Mouse (Mus musculus): ENCODE measurements around the gene Capn15. TPM values are rescaled to one million over a fixed set of nuclear protein-coding genes. Genes with fewer than 3 reads are reported as not detected.

The Capn15 gene
- polyA plus RNA-seq, 1 experiment, result 7.2 TPM

DNA sequence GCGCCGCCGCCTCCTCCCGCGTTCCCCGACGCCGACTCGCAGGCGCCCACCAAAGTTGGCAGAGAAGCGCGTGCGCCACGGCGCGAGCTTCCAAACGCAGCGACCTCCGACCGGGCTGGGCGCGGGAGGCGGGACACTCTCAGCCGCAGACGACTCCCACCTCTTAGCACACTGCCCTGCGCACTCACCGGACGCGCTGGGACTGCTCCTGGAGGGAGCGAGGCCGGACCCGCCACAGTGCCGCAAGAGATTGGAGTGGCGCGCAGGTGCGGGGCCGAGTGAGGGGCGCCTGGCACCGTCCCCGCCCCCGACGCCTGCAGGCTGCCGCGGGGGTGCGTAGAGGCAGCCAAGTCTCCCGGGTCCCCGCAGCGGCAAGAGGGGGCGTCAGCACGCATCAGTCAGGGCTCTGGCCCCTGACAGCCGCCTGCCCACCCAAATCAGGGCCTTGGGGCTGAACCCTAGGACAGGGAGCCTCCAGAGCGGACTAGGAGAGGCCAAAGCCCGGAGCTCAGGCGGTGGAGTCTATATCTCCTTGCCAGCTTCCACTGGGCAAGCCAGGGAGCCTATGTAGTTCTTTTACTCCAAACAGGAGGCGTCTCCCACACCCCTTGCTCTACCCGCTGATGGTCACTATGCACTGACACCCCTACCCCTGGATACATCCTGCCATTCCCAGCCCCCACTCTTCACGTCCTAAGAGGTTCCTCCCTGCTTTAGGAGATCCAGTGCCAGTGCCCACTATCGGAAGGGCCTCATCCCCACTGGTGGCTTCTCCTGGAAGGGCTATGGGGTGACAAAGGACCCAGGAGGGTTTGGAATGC is 33.6 kb downstream of the Capn15 start, which contains the start of gene A930017K11Rik:
Gene A930017K11Rik (minus strand): TSS at position 763 of the 821 bp plus-strand sequence.
- no peaks in the 10 kb centered on the region for H3K79me2 ChIP-seq (ENCODE audit: control insufficient read depth, insufficient read depth)
- peaks cover 47% of the 10 kb centered on the region for H3K27me3 ChIP-seq (ENCODE audit: control insufficient read depth, insufficient read depth, insufficient read length)
- H3K36me3 ChIP-seq (ENCODE audit: control insufficient read depth, insufficient read depth), result no peaks in the 10 kb centered on the region
- no peak within 1 kb of the TSS for H3K4me3 ChIP-seq
- H3K4me2 ChIP-seq (ENCODE audit: low read depth), result peak within 1 kb of the TSS; percentile 36
- TF ChIP-seq TCF12 (IDR thresholded peaks at IDR 0.05; ENCODE audit: insufficient read depth, poor library complexity, severe bottlenecking) (no peak), SRF (IDR thresholded peaks at IDR 0.05; ENCODE audit: control insufficient read depth, insufficient read length, low read depth) (no peak), MYOD1 (IDR thresholded peaks at IDR 0.05; ENCODE audit: control insufficient read depth in 1 of 3, insufficient read length in 2 of 3, low read depth in 2 of 3) (no peak)
- no peak within 1 kb of the TSS for H3ac ChIP-seq (ENCODE audit: control insufficient read depth, insufficient read length)

DNA sequence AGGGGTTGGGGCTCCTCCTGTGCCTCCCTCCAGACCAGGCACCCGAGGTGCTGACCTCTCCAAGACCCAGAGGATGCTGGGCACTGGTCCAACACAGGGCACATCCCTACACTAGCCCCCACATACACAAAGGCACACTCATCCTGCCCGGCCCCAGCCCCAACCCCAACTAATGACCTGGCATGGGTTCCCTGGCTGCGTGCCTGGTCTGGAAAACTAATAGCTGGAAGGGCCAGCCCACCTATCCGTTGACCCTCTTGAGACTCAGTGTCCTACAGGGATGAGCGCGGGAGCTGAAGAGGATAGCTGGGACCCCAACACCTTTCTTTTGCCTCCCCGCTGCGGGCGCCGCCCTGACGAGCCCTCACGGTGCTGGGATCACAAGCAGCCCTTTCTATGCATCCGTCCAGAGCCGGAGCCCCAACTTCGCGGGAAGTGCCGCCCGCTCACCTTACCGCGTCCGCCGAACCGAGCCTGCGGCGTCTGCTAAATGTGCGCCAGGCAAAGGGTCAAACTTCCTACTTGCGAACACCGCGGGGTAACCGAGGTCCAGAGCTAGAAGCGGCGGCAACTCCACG is 34.3 kb downstream of the Capn15 start:
- Histone ChIP-seq H3ac (ENCODE audit: control insufficient read depth, insufficient read length) (no peak overlapping the region), H3K79me2 (ENCODE audit: control insufficient read depth, insufficient read depth) (no peaks in the 10 kb centered on the region), H3K4me3 (no peak overlapping the region), H3K36me3 (ENCODE audit: control insufficient read depth, insufficient read depth) (no peaks in the 10 kb centered on the region), H3K4me2 (ENCODE audit: low read depth) (peak overlapping the region; percentile 36), H3K27me3 (ENCODE audit: control insufficient read depth, insufficient read depth, insufficient read length) (peaks cover 53% of the 10 kb centered on the region)
- no peak for TF ChIP-seq REST (IDR thresholded peaks at IDR 0.05; ENCODE audit: insufficient read depth, insufficient read length)
- TF ChIP-seq E2F4 (IDR thresholded peaks at IDR 0.05; ENCODE audit: insufficient read depth), result no peak
- TF ChIP-seq MYOD1 (IDR thresholded peaks at IDR 0.05; ENCODE audit: control insufficient read depth in 1 of 3, insufficient read length in 2 of 3, low read depth in 2 of 3), result no peak
- no peak for TF ChIP-seq TCF3 (IDR thresholded peaks at IDR 0.05; ENCODE audit: insufficient read length, low read depth)
- TF ChIP-seq SRF (IDR thresholded peaks at IDR 0.05; ENCODE audit: control insufficient read depth, insufficient read length, low read depth), result no peak
- TF ChIP-seq CEBPB (IDR thresholded peaks at IDR 0.05; ENCODE audit: insufficient read depth, poor library complexity, severe bottlenecking), result no peak
- TF ChIP-seq MYOG (IDR thresholded peaks at IDR 0.05; ENCODE audit: control insufficient read depth in 1 of 3, insufficient read depth in 1 of 3, insufficient read length in 2 of 3, low read depth in 2 of 3), result no peak
- TF ChIP-seq POLR2A (IDR thresholded peaks at IDR 0.05; ENCODE audit: insufficient read length, low read depth), result no peak
- TF ChIP-seq POLR2AphosphoS2 (IDR thresholded peaks at IDR 0.05; ENCODE audit: insufficient read length, low read depth), result no peak
- no peak for TF ChIP-seq MAX (IDR thresholded peaks at IDR 0.05; ENCODE audit: low read depth)
- no peak for TF ChIP-seq TCF12 (IDR thresholded peaks at IDR 0.05; ENCODE audit: insufficient read depth, poor library complexity, severe bottlenecking)
- no peak for TF ChIP-seq USF1 (IDR thresholded peaks at IDR 0.05; ENCODE audit: low read depth)

DNA sequence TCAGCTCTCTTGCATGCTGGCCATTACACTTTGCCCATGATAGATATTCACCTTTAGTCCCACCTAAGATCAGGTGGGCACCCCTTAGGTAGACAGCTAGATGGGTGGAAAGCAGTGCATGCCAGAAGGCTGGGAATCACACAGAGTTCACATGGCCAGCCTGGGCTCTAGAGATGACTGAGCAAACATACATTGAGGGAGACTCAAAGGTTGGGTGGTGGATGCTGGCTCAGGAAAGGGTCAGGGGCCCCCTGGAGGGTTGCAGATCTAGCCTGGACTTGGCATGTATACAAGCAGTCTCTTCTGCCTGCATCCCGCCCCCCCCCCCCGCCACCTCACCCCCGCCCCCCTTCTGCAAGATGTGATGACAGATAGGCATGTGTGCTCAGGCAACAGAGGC is 34.9 kb downstream of the Capn15 start:
- Histone ChIP-seq H3K4me2 (ENCODE audit: low read depth) (no peak overlapping the region), H3K4me3 (no peak overlapping the region)

DNA sequence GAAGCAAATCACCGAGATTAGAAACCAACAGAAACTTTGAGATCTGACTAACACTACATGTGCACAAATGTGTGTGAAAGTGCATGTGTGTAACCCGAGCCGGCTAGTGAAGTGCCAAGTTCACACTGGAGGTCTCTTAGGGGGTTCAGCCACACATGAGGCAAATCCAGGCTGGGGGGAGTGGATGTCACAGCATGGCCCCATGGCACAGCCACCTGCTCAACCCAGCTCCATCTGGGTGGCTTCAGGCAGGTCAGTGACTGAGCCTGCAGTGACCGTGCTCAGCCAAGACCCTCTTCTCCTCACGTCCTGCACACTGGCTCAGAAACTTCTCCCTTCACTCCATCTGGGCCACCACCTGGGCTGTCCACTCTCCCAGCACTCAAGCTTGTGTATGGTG is 35.6 kb downstream of the Capn15 start:
- Histone ChIP-seq H3K4me2 (ENCODE audit: low read depth) (no peak overlapping the region), H3K27me3 (ENCODE audit: control insufficient read depth, insufficient read depth, insufficient read length) (peaks cover 58% of the 10 kb centered on the region), H3K36me3 (ENCODE audit: control insufficient read depth, insufficient read depth) (no peaks in the 10 kb centered on the region), H3ac (ENCODE audit: control insufficient read depth, insufficient read length) (no peak overlapping the region), H3K4me3 (no peak overlapping the region), H3K79me2 (ENCODE audit: control insufficient read depth, insufficient read depth) (no peaks in the 10 kb centered on the region)
- TF ChIP-seq MAX (IDR thresholded peaks at IDR 0.05; ENCODE audit: low read depth), result no peak
- no peak for TF ChIP-seq POLR2A (IDR thresholded peaks at IDR 0.05; ENCODE audit: insufficient read length, low read depth)
- no peak for TF ChIP-seq REST (IDR thresholded peaks at IDR 0.05; ENCODE audit: insufficient read depth, insufficient read length)

More for the DNA sequence above, 34.9 kb downstream of the Capn15 start:
- Histone ChIP-seq H3K79me2 (ENCODE audit: control insufficient read depth, insufficient read depth) (no peaks in the 10 kb centered on the region), H3K27me3 (ENCODE audit: control insufficient read depth, insufficient read depth, insufficient read length) (peaks cover 58% of the 10 kb centered on the region), H3K36me3 (ENCODE audit: control insufficient read depth, insufficient read depth) (no peaks in the 10 kb centered on the region), H3ac (ENCODE audit: control insufficient read depth, insufficient read length) (no peak overlapping the region)
- no peak for TF ChIP-seq TCF3 (IDR thresholded peaks at IDR 0.05; ENCODE audit: insufficient read length, low read depth)
- no peak for TF ChIP-seq CEBPB (IDR thresholded peaks at IDR 0.05; ENCODE audit: insufficient read depth, poor library complexity, severe bottlenecking)
- no peak for TF ChIP-seq MAX (IDR thresholded peaks at IDR 0.05; ENCODE audit: low read depth)
- TF ChIP-seq SRF (IDR thresholded peaks at IDR 0.05; ENCODE audit: control insufficient read depth, insufficient read length, low read depth), result no peak
- no peak for TF ChIP-seq POLR2A (IDR thresholded peaks at IDR 0.05; ENCODE audit: insufficient read length, low read depth)
- no peak for TF ChIP-seq MYOD1 (IDR thresholded peaks at IDR 0.05; ENCODE audit: control insufficient read depth in 1 of 3, insufficient read length in 2 of 3, low read depth in 2 of 3)

DNA sequence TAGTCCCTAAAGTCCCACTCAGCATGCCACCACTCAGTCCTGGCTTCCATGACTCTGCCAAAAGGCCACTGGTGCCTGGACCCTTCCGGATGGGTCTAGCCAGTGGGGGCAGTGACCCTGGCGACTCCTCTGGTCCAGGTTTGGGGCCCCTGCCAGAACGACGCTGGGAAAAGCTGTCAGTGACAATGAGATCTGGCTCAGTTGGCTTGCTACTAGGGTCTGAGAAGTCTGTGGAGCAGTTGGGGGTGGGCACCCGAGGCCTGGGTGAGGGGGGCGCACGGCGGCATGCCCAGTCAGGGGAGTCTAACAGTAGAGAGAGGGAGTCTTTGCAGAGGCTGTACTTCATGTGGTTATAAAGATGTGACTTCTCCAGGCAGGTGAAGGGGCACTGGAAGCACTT is 37.5 kb downstream of the Capn15 start:
- Histone ChIP-seq H3ac (ENCODE audit: control insufficient read depth, insufficient read length) (no peak overlapping the region), H3K4me2 (ENCODE audit: low read depth) (no peak overlapping the region), H3K79me2 (ENCODE audit: control insufficient read depth, insufficient read depth) (no peaks in the 10 kb centered on the region), H3K27me3 (ENCODE audit: control insufficient read depth, insufficient read depth, insufficient read length) (peaks cover 55% of the 10 kb centered on the region), H3K4me3 (no peak overlapping the region), H3K36me3 (ENCODE audit: control insufficient read depth, insufficient read depth) (no peaks in the 10 kb centered on the region)
- TF ChIP-seq MYOG (IDR thresholded peaks at IDR 0.05; ENCODE audit: control insufficient read depth in 1 of 3, insufficient read depth in 1 of 3, insufficient read length in 2 of 3, low read depth in 2 of 3), result no peak
- TF ChIP-seq POLR2AphosphoS2 (IDR thresholded peaks at IDR 0.05; ENCODE audit: insufficient read length, low read depth), result no peak
- TF ChIP-seq USF1 (IDR thresholded peaks at IDR 0.05; ENCODE audit: low read depth), result no peak
- no peak for TF ChIP-seq SRF (IDR thresholded peaks at IDR 0.05; ENCODE audit: control insufficient read depth, insufficient read length, low read depth)
- TF ChIP-seq MAX (IDR thresholded peaks at IDR 0.05; ENCODE audit: low read depth), result no peak
- TF ChIP-seq MYOD1 (IDR thresholded peaks at IDR 0.05; ENCODE audit: control insufficient read depth in 1 of 3, insufficient read length in 2 of 3, low read depth in 2 of 3), result no peak
- no peak for TF ChIP-seq E2F4 (IDR thresholded peaks at IDR 0.05; ENCODE audit: insufficient read depth)
- no peak for TF ChIP-seq POLR2A (IDR thresholded peaks at IDR 0.05; ENCODE audit: insufficient read length, low read depth)
- no peak for TF ChIP-seq TCF3 (IDR thresholded peaks at IDR 0.05; ENCODE audit: insufficient read length, low read depth)
- no peak for TF ChIP-seq TCF12 (IDR thresholded peaks at IDR 0.05; ENCODE audit: insufficient read depth, poor library complexity, severe bottlenecking)
- no peak for TF ChIP-seq CEBPB (IDR thresholded peaks at IDR 0.05; ENCODE audit: insufficient read depth, poor library complexity, severe bottlenecking)

Measured in myocyte (in vitro differentiated cells).